Mouse (Mus musculus): ENCODE measurements around the gene Npm3.

DNA sequence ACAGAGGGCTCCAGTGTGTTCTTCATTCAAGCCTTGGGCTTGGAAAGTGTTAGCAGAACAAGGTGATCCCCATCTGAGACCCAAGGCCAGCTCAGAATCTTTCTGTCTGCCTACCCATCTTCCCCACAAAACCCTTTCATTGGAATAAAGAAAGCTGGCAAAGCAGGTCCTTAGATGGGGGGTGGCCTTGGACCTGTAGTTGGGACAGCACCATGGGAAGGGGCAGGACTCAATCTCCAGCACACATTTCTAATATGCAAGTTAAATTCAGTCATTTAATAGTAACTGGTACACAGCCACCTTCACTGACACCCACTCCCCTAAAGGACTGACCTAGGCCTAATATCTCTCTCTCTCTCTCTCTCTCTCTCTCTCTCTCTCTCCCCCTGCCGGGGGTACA lies 13.2 kb downstream of the Npm3 start:
- TF ChIP-seq POLR2A (IDR thresholded peaks at IDR 0.05; ENCODE audit: low read depth, low read length), result no peak
- TF ChIP-seq CTCF (IDR thresholded peaks at IDR 0.05; ENCODE audit: extremely low read depth, insufficient read depth, insufficient read length, insufficient replicate concordance), result no peak
